Mouse (Mus musculus) stomach, embryonic 16.5 days (tissue): Measurements from ENCODE around the gene Thada. TPM values are rescaled to one million over a fixed set of nuclear protein-coding genes. Genes with fewer than 3 reads are reported as not detected.

ENCODE experiments used
- ATAC-seq: fragments of 200-750 bp; cut with Nextera tagmentation; 2 replicates; pipeline ENCODE4 v1.8.0; 2017; ENCODE audit warnings: moderate number of reproducible peaks, moderate TSS enrichment; ENCODE audit not compliant: insufficient read depth, low FRiP score
- H3K27ac ChIP-seq: fragments of 300-500 bp; sonication (generic); 2 replicates; pipeline ENCODE4 v1.5.1; 2014; ENCODE audit warnings: low read length
- H3K27me3 ChIP-seq: fragments of 300-500 bp; sonication (generic); 2 replicates; pipeline ENCODE4 v1.6.1; 2014; ENCODE audit warnings: low read length, control low read depth, mixed read lengths; ENCODE audit not compliant: control insufficient read depth, insufficient read depth
- H3K36me3 ChIP-seq: fragments of 300-500 bp; sonication (generic); 2 replicates; pipeline ENCODE4 v1.6.1; 2014; ENCODE audit warnings: low read length; ENCODE audit not compliant: control insufficient read depth, insufficient read depth
- H3K4me1 ChIP-seq: fragments of 300-500 bp; sonication (generic); 2 replicates; pipeline ENCODE4 v1.6.1; 2014; ENCODE audit warnings: low read length, control low read depth, mixed read lengths; ENCODE audit not compliant: control insufficient read depth, insufficient read depth
- H3K4me2 ChIP-seq: fragments of 300-500 bp; sonication (generic); 2 replicates; pipeline ENCODE4 v1.6.1; 2014; ENCODE audit warnings: low read depth, low read length, mixed read lengths
- H3K4me3 ChIP-seq: fragments of 300-500 bp; sonication (generic); replicated peaks from 2 replicates; pipeline ENCODE4 v1.5.1; 2014; ENCODE audit warnings: mild to moderate bottlenecking, low read length
- H3K9ac ChIP-seq: fragments of 300-500 bp; sonication (generic); 2 replicates; pipeline ENCODE4 v1.6.1; 2014; ENCODE audit warnings: low read length
- H3K9me3 ChIP-seq: fragments of 300-500 bp; sonication (generic); replicated peaks from 2 replicates; pipeline ENCODE4 v1.6.1; 2016; ENCODE audit warnings: low read length, control low read depth; ENCODE audit not compliant: control insufficient read depth
- WGBS: fragments of 180-500 bp; shearing (Covaris S2); extraction: QIAGEN DNeasy Blood & Tissue Kit; methylation state at CpG from one replicate; pipeline ENCODE4 v1.1.7; 2014; 5-methylcytosine and 5-hydroxymethylcytosine counted together
- polyA plus RNA-seq: library from polyadenylated mRNA; unstranded; fragments of >200 nt; fragmentation: Nextera tagmentation; extraction: Ambion mirVana; gene quantifications from 2 replicates; pipeline ENCODE4 v1.2.1, GENCODE M21; 2015

Thada gene
- polyA plus RNA-seq, 1 experiment from 2014 or later = 7.4 TPM

DNA sequence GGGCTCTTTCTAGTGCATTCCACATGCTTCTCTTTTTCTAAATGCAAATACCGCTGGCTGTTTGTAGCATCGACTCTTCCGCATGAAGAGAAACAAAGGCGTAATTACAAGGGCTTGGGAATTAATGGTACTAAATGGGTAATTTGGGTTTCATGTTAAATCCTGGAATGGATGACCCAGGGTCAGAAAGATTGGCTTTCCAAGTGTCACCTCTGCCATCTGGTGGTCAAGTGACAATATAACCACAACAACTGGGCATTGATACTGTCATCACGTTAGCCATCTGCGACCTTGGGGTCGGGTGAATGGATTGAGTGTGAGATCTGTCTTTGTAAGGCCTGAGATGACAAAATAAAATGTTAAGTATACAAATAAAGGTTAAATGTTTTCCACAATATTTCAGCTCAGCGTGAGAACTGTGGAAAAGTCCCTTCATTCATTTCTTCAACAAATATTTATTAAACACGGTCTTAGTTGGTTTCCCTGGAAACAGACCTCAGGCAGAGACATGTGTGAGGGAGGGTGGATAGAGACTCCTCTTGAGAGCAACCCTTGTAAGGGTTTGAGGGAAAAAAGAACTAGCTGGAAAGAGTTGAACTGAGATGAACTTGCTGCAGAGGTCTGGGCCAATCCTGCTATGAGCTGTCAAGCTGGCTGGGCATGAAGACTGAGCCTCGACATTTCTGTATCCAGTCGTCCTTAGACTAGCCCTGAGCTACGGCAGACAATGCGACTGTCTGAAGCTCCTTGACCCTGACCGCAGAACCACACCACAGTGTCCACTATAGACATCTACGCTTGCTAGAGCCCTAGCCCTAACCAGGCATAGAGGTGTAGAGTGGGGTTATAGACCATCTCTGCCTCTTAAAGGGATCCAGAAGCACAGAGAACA, 14.7 kb upstream of the Thada start:
- Histone ChIP-seq H3K36me3 (no peaks in the 10 kb centered on the region), H3K27ac (0 out of 2 replicates have a peak overlapping the region, but pooled peaks have one; percentile 3), H3K4me1 (peaks cover 10% of the 10 kb centered on the region; the same call in 1 of the 2 replicates), H3K4me2 (no peak overlapping the region), H3K27me3 (no peaks in the 10 kb centered on the region), H3K4me3 (no peak overlapping the region), H3K9ac (no peak overlapping the region), H3K9me3 (no peaks in the 10 kb centered on the region)
- 45% methylated on average over 15 of the region's 15 CpGs for WGBS
- no peak for ATAC-seq

DNA sequence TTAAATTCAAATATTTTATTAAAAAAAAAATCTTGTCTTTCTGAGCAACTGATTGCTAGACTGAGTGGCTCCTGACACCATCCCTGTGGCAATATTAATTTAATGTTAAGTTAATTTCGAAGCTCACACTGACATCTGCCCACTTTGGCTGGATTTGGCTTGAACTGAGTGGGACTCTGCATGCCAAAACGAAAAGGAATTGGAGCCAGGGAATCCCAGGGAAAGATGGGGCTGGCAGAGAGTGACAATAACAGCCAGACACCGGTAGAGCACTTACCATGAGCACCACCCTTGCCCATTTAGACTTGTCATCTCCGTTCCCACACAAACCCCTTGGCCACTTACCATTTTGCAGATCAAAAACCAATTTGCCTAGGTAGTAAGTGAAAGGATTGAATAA, 12.3 kb upstream of the Thada start:
- Histone ChIP-seq H3K36me3 (no peaks in the 10 kb centered on the region), H3K4me2 (no peak overlapping the region), H3K4me3 (no peak overlapping the region), H3K27me3 (no peaks in the 10 kb centered on the region), H3K4me1 (0 out of 2 replicates have a peak, but pooled peaks cover 7% of the 10 kb centered on the region), H3K9ac (no peak overlapping the region), H3K9me3 (no peaks in the 10 kb centered on the region), H3K27ac (no peak overlapping the region)
- no peak for ATAC-seq
- WGBS = 87% methylated on average over 4 of the region's 4 CpGs

DNA sequence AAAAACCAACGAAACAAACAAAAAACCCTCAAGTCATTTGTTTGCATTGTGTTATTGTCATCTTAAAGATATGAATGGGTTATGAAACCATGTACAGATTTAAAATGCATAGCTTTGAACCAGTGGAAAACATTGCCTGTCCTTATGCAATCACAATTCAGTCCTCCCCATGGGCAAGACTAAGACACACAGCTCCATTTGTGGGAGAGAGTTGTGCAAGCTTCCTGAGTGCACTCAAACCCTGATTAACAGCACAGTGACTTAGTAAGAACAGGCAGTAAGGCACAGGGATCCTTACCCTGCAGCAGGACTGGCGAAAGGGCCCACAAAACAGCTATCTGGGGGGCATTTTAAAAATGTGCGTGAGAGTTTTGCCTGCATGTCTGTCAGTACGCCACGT, 11.2 kb upstream of the Thada start:
- H3K27me3 ChIP-seq = no peaks in the 10 kb centered on the region
- no peak overlapping the region for H3K9ac ChIP-seq
- no peak for ATAC-seq
- no peaks in the 10 kb centered on the region for H3K36me3 ChIP-seq
- H3K4me1 ChIP-seq = 0 out of 2 replicates have a peak, but pooled peaks cover 7% of the 10 kb centered on the region
- WGBS = 83% methylated on average over 5 of the region's 5 CpGs
- H3K4me2 ChIP-seq = no peak overlapping the region
- no peaks in the 10 kb centered on the region for H3K9me3 ChIP-seq
- H3K27ac ChIP-seq = no peak overlapping the region
- H3K4me3 ChIP-seq = no peak overlapping the region

DNA sequence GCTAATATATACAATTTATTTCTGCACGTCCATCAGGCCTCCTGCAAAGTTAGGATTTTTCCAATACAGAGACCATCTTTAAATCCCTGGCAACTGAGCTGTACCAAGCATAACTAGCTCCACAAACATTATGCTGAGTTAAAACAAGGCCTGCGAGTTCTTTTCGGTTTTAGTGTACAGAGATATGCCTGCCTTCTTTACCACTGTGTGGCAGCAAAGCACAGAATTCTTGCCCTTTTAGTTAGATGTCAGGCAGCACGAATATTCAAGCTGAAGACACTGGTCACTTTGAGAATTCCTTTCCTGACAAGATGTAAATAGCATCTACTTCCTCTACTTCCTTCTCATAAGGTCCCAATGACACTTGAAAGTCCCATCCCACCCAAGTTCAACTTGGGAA, 8.3 kb upstream of the Thada start:
- H3K27me3 ChIP-seq = no peaks in the 10 kb centered on the region
- no peaks in the 10 kb centered on the region for H3K4me1 ChIP-seq
- no peaks in the 10 kb centered on the region for H3K36me3 ChIP-seq
- no peak for ATAC-seq
- H3K4me2 ChIP-seq = no peak overlapping the region
- H3K9ac ChIP-seq = no peak overlapping the region
- no peaks in the 10 kb centered on the region for H3K9me3 ChIP-seq
- 44% methylated on average over 4 of the region's 4 CpGs for WGBS
- no peak overlapping the region for H3K4me3 ChIP-seq
- no peak overlapping the region for H3K27ac ChIP-seq

DNA sequence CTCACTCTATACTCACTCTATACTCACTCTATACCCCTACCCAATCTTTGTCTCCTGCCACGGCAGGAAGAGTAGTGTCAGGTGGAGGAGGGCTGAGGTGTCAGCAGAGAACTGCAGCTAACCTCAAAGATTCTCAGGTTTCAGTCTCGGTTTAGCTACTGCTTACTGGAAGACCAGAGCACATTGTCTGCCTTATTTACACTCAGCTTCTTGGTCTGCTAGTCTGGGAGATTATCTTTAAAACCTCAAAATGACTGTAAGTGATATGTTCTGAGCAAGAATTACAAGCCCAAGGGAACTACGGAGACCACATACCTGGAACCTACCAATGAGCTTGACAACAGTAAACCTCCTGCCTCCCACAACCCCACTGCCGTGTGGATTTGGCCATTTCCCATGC, 31.0 kb downstream of the Thada start:
- H3K9me3 ChIP-seq = no peaks in the 10 kb centered on the region
- no peaks in the 10 kb centered on the region for H3K4me1 ChIP-seq
- peaks cover 13% of the 10 kb centered on the region; the same call in 1 of the 2 replicates for H3K36me3 ChIP-seq
- H3K27ac ChIP-seq = no peak overlapping the region
- H3K4me3 ChIP-seq = no peak overlapping the region
- H3K4me2 ChIP-seq = no peak overlapping the region
- no peak overlapping the region for H3K9ac ChIP-seq
- no peak for ATAC-seq
- no peaks in the 10 kb centered on the region for H3K27me3 ChIP-seq
- WGBS = 60% methylated on average over 4 of the region's 4 CpGs

DNA sequence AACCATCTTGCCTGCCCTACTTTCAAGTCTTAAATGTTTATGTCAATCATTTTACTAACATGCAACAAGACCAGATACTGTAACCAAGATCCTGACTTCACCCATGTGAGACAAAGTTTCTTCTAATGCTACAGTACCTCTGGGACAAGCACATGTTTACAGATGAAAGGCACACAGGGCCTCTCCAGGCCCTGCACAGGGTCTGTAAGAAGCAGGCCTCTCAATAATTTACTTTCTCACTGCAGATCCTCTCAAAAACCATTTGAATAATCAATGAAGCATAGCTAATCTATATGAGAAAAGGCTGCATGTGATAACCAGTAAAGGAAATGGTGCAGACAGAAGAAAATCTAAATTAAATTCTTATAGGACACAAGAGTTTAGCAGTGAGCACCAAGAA, 31.8 kb downstream of the Thada start:
- Histone ChIP-seq H3K4me3 (no peak overlapping the region), H3K36me3 (peaks cover 6% of the 10 kb centered on the region; the same call in 1 of the 2 replicates), H3K9ac (no peak overlapping the region), H3K9me3 (no peaks in the 10 kb centered on the region), H3K4me1 (no peaks in the 10 kb centered on the region), H3K4me2 (no peak overlapping the region), H3K27ac (no peak overlapping the region), H3K27me3 (no peaks in the 10 kb centered on the region)
- ATAC-seq = no peak

DNA sequence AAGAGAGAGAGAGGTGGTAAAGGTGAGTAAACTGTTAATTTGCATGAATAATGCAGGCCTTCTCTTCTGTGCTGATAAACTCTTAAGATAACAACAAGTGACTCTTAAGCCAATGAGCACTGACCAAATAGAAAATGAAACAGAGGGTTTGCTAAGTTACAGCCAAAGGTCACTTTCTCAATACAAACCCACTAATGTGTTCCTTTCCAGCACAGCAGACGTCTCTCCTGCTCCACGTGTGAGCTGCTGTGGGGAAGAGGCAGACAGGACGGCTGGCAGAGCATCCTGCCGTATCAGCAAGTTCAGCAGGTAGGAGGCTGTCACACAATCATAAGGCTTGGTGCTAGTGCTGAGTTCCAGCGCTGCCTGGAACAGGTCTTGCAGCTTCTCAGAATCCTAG, 34.0 kb downstream of the Thada start:
- WGBS = 66% methylated on average over 5 of the region's 5 CpGs
- Histone ChIP-seq H3K9me3 (no peaks in the 10 kb centered on the region), H3K4me3 (no peak overlapping the region), H3K9ac (no peak overlapping the region), H3K27me3 (no peaks in the 10 kb centered on the region), H3K27ac (no peak overlapping the region), H3K4me1 (no peaks in the 10 kb centered on the region), H3K4me2 (no peak overlapping the region), H3K36me3 (0 out of 2 replicates have a peak, but pooled peaks cover 7% of the 10 kb centered on the region)
- ATAC-seq = no peak

DNA sequence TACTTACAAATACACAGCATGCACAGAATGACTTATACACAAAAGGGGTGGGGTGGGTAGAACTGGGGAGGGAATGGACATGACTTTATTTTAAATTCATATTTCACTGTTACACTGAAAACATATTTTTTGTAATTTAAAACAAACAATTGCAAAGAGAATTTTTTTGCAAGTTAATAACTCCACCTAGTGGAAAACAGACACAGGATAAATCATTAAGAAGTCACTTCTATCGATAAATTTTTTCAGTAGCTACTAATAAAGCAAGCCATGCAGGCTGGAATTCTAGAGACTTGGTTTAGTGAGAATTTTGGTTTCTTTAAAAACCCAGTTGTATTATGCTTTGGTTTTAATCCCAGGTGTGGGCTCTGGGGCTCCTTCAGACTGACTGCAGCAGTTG, 41.7 kb downstream of the Thada start:
- H3K4me2 ChIP-seq = no peak overlapping the region
- peaks cover 14% of the 10 kb centered on the region; the same call in 1 of the 2 replicates for H3K36me3 ChIP-seq
- no peaks in the 10 kb centered on the region for H3K9me3 ChIP-seq
- H3K4me1 ChIP-seq = peaks cover 8% of the 10 kb centered on the region
- no peak overlapping the region for H3K9ac ChIP-seq
- H3K27me3 ChIP-seq = no peaks in the 10 kb centered on the region
- 68% methylated on average over 1 of the region's 1 CpGs for WGBS
- no peak overlapping the region for H3K27ac ChIP-seq
- H3K4me3 ChIP-seq = no peak overlapping the region
- no peak for ATAC-seq

DNA sequence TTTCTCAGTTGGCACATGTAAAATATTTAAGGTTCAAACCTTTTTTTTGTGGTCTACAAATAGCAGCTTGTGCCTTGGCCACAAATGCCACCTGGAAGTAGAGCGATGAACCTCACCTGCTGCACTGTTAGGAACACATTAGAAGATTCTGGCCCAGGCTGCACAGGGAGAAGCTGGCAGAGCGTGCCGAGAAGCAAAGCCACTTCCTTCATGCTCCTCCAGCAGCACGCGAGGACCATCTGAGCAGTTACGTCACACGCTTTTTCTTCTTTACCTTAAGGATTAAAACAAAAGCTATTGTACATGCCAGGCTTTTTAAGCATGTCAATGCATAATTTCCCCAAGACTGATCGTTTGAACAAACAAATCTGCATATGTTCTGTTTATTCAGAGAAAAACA, 43.1 kb downstream of the Thada start:
- no peak overlapping the region for H3K9ac ChIP-seq
- no peak for ATAC-seq
- H3K27ac ChIP-seq = no peak overlapping the region; the same call in 1 of the 2 replicates
- no peak overlapping the region for H3K4me2 ChIP-seq
- H3K27me3 ChIP-seq = no peaks in the 10 kb centered on the region
- WGBS = 77% methylated on average over 8 of the region's 8 CpGs
- H3K4me1 ChIP-seq = peaks cover 8% of the 10 kb centered on the region
- H3K4me3 ChIP-seq = no peak overlapping the region
- peaks cover 10% of the 10 kb centered on the region; the same call in 1 of the 2 replicates for H3K36me3 ChIP-seq
- H3K9me3 ChIP-seq = no peaks in the 10 kb centered on the region
